Mouse (Mus musculus): ENCODE data around the gene E130114P18Rik. TPM values are rescaled to one million over a fixed set of nuclear protein-coding genes. Genes with fewer than 3 reads are reported as not detected.

E130114P18Rik gene
- polyA plus RNA-seq, 1 experiment from 2014 or later, result 2.5 TPM

DNA sequence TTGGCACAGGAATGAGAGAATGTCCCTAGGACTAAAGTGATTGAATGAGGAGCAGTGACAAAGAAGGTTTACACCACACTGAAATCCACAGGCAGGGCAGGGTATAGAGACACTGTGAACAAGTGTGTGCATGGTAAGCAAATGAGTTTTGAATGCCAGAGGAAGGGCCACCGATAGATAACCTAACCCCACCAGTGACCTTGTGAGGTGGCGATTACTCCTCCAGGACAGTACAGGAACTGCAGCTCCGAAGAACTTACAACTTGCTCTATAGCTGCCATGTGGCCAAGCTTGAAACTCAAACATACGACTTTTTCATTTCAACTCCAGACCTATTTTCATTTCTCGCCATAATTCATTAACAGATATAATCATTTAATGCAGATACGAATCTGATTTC lies 114.0 kb downstream of the E130114P18Rik start:
- H3K4me3 ChIP-seq (replicated peaks; ENCODE audit: low read length), result no peak overlapping the region
- no peak overlapping the region for H3K27ac ChIP-seq (ENCODE audit: low read length)
- no peaks in the 10 kb centered on the region for H3K4me1 ChIP-seq (ENCODE audit: control insufficient read depth, insufficient read depth, low read length)
- H3K36me3 ChIP-seq (ENCODE audit: control insufficient read depth, insufficient read depth, low read length), result no peaks in the 10 kb centered on the region
- H3K9ac ChIP-seq (ENCODE audit: low read length), result no peak overlapping the region
- no peaks in the 10 kb centered on the region for H3K27me3 ChIP-seq (ENCODE audit: control insufficient read depth, insufficient read depth, low read length)
- WGBS, result 85% methylated on average over 6 of the region's 6 CpGs
- ATAC-seq (ENCODE audit: insufficient read depth, low FRiP score), result no peak
- no peaks in the 10 kb centered on the region for H3K9me3 ChIP-seq (replicated peaks; ENCODE audit: control insufficient read depth, low read length)
- no peak overlapping the region for H3K4me2 ChIP-seq (ENCODE audit: low read depth, low read length)

DNA sequence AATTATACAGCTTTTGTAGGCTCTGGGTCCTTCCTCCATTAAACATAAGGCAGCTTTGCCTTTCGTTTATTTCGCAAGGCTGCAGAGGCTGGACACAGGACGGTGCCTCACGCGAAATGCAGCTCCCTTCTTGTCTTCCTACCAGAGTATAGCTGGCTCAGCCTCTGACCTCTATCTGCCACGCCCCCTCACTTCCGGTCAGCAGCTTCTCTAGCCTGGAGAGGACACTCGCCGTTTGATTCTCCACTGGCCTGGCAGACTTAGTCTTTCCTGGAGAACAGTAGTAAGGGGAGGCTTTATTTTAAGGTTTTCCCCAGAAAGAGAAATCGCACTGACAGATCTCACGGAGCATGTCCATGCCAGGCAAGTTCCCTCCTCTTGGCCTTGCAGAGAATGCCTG lies 115.0 kb downstream of the E130114P18Rik start:
- Histone ChIP-seq H3K4me3 (replicated peaks; ENCODE audit: low read length) (no peak overlapping the region), H3K27me3 (ENCODE audit: control insufficient read depth, insufficient read depth, low read length) (no peaks in the 10 kb centered on the region), H3K4me2 (ENCODE audit: low read depth, low read length) (no peak overlapping the region), H3K9me3 (replicated peaks; ENCODE audit: control insufficient read depth, low read length) (no peaks in the 10 kb centered on the region), H3K4me1 (ENCODE audit: control insufficient read depth, insufficient read depth, low read length) (no peaks in the 10 kb centered on the region), H3K36me3 (ENCODE audit: control insufficient read depth, insufficient read depth, low read length) (no peaks in the 10 kb centered on the region), H3K9ac (ENCODE audit: low read length) (no peak overlapping the region), H3K27ac (ENCODE audit: low read length) (no peak overlapping the region)
- no peak for ATAC-seq (ENCODE audit: insufficient read depth, low FRiP score)
- WGBS, result 64% methylated on average over 11 of the region's 11 CpGs

DNA sequence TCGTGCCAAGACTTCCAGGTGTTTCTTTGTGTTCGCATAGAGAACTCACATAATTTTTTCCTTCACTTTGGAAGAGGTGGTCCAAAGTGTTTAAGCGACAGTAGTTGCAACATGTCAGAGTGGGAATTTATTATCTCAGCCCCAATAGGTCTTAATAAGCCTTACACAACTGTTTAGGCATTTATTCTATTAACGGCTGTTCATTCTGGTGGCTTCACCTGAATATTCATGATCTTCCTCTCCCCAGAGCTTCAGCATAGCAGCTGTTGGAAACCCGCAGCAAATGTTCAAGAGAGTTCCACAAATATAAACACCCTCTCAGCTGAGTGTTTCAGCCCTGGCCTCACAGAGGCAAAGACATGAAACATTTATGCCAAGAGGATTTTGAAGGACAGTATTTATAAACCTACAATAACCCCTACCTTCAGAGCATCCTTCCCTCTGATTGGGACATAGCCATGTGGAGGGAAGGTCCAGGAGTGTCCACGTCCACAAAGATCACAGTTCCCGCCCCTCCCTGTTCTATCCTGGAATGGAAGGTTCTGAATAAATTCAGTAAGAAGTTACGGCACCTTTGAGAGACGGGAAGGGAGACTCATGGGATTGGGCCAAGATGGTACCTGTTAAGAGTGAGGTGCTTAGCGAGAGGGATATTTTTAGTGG lies 116.1 kb downstream of the E130114P18Rik start:
- Histone ChIP-seq H3K4me3 (replicated peaks; ENCODE audit: low read length) (no peak overlapping the region), H3K4me2 (ENCODE audit: low read depth, low read length) (no peak overlapping the region), H3K36me3 (ENCODE audit: control insufficient read depth, insufficient read depth, low read length) (no peaks in the 10 kb centered on the region), H3K9ac (ENCODE audit: low read length) (no peak overlapping the region), H3K27ac (ENCODE audit: low read length) (no peak overlapping the region), H3K4me1 (ENCODE audit: control insufficient read depth, insufficient read depth, low read length) (no peaks in the 10 kb centered on the region), H3K27me3 (ENCODE audit: control insufficient read depth, insufficient read depth, low read length) (no peaks in the 10 kb centered on the region), H3K9me3 (replicated peaks; ENCODE audit: control insufficient read depth, low read length) (no peaks in the 10 kb centered on the region)
- no peak for ATAC-seq (ENCODE audit: insufficient read depth, low FRiP score)
- 72% methylated on average over 10 of the region's 10 CpGs for WGBS

DNA sequence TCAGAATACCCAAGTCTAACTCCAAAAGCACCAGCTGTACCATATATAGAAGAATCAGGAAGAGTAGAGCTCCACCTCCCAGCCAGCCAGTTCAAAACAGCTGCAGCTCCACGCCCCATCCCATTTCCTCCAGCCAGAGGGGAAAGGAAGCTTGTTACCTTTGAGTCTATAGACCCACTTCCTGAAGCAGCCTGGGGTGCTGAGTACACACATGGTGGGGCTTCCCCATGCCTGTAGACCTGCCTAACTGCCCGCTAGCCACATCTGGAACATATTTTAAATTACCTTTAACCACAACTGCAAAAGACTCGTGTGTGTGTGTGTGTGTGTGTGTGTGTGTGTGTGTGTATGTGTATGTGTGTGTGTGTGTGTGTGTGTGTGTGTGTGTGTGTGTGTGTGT lies 120.3 kb downstream of the E130114P18Rik start:
- H3K27ac ChIP-seq (ENCODE audit: low read length), result no peak overlapping the region
- no peak overlapping the region for H3K9ac ChIP-seq (ENCODE audit: low read length)
- H3K4me2 ChIP-seq (ENCODE audit: low read depth, low read length), result no peak overlapping the region
- H3K27me3 ChIP-seq (ENCODE audit: control insufficient read depth, insufficient read depth, low read length), result no peaks in the 10 kb centered on the region
- H3K4me1 ChIP-seq (ENCODE audit: control insufficient read depth, insufficient read depth, low read length), result no peaks in the 10 kb centered on the region
- H3K4me3 ChIP-seq (replicated peaks; ENCODE audit: low read length), result no peak overlapping the region
- WGBS, result 68% methylated on average over 3 of the region's 3 CpGs
- ATAC-seq (ENCODE audit: insufficient read depth, low FRiP score), result peak; percentile 21; the same call in 1 of the 2 replicates
- H3K36me3 ChIP-seq (ENCODE audit: control insufficient read depth, insufficient read depth, low read length), result no peaks in the 10 kb centered on the region
- H3K9me3 ChIP-seq (replicated peaks; ENCODE audit: control insufficient read depth, low read length), result no peaks in the 10 kb centered on the region

DNA sequence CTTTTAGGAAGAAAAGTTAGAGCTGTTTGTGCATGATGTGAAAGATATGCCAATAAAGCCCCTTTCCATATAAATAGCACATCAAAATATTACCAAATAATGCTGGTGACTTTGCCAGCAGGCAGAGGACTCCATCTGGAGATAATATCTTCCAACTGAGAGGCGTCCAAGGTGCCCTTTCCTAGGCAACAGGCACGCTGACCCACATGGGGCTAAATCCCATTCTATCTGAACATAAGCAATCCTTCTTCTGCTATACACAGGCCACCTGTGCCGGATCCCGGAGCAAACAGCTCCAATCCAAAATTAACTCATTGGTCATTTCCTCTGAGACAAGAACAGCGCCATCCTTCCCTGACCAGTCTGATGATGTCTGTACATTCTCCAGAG lies 128.3 kb downstream of the E130114P18Rik start:
- WGBS, result 49% methylated on average over 5 of the region's 5 CpGs
- ATAC-seq (ENCODE audit: insufficient read depth, low FRiP score), result no peak
- H3K36me3 ChIP-seq (ENCODE audit: control insufficient read depth, insufficient read depth, low read length), result no peaks in the 10 kb centered on the region
- no peaks in the 10 kb centered on the region for H3K9me3 ChIP-seq (replicated peaks; ENCODE audit: control insufficient read depth, low read length)
- peaks cover 12% of the 10 kb centered on the region for H3K4me1 ChIP-seq (ENCODE audit: control insufficient read depth, insufficient read depth, low read length)
- H3K4me3 ChIP-seq (replicated peaks; ENCODE audit: low read length), result no peak overlapping the region
- H3K4me2 ChIP-seq (ENCODE audit: low read depth, low read length), result no peak overlapping the region
- no peak overlapping the region for H3K9ac ChIP-seq (ENCODE audit: low read length)
- 0 out of 2 replicates have a peak overlapping the region, but pooled peaks have one; percentile 26 for H3K27ac ChIP-seq (ENCODE audit: low read length)
- no peaks in the 10 kb centered on the region for H3K27me3 ChIP-seq (ENCODE audit: control insufficient read depth, insufficient read depth, low read length)

DNA sequence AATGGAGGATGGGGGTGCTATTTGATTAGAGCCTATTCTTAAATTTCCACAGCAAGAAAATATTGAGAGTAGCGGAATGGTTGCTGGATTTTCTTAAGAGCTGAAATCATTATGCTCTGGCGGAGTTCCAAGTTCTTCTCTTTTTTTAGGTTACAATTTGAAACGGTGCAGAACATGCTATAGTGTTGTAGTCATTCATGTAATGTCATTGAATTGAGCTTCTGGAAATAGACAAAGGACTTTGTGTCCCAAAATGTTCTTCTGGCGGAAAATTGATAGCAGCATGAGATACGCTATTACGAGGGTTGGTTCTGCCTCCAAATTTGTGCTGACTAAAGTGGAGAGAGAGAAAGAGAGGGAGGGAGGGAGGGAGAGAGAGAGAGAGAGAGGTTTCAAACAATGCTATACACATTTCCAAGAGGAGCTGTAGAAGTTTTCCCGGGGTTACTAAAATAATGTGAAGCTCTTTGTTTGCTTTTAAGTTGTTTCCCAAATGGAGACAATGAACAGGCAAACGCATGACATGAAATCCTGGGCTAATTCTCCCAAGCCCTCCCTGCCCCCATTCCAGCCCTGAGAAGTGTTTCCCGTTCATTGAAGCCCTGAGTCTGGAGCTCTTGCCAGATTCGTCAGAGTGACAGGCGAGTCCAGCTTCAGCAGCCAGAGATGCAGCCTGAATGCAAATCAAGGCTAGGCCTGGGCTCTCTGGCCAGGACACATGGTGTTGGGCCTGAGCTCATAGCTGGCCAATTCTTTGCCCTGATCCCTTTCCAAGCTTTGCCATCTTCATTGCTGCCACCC lies 128.9 kb downstream of the E130114P18Rik start:
- no peak for ATAC-seq (ENCODE audit: insufficient read depth, low FRiP score)
- H3K27ac ChIP-seq (ENCODE audit: low read length), result peak overlapping the region; percentile 26; the same call in 1 of the 2 replicates
- H3K36me3 ChIP-seq (ENCODE audit: control insufficient read depth, insufficient read depth, low read length), result no peaks in the 10 kb centered on the region
- H3K9me3 ChIP-seq (replicated peaks; ENCODE audit: control insufficient read depth, low read length), result no peaks in the 10 kb centered on the region
- H3K4me2 ChIP-seq (ENCODE audit: low read depth, low read length), result 0 out of 2 replicates have a peak overlapping the region, but pooled peaks have one; percentile 15
- H3K27me3 ChIP-seq (ENCODE audit: control insufficient read depth, insufficient read depth, low read length), result no peaks in the 10 kb centered on the region
- 31% methylated on average over 11 of the region's 11 CpGs for WGBS
- H3K9ac ChIP-seq (ENCODE audit: low read length), result no peak overlapping the region
- peaks cover 12% of the 10 kb centered on the region for H3K4me1 ChIP-seq (ENCODE audit: control insufficient read depth, insufficient read depth, low read length)
- H3K4me3 ChIP-seq (replicated peaks; ENCODE audit: low read length), result no peak overlapping the region

DNA sequence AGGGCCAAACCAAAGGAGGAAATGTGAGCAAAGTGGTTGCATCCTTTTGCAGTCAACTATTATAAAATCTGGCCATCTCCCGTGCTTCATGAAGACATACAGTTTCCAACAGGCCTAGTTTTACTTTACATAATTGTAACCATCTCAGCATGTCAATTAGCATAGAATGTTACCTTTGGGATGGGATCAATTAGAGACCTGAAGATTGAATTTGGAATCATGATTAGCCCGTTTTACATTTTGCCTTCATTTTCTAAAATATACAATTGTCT lies 129.5 kb downstream of the E130114P18Rik start:
- H3K36me3 ChIP-seq (ENCODE audit: control insufficient read depth, insufficient read depth, low read length), result no peaks in the 10 kb centered on the region
- H3K4me3 ChIP-seq (replicated peaks; ENCODE audit: low read length), result no peak overlapping the region
- no peaks in the 10 kb centered on the region for H3K9me3 ChIP-seq (replicated peaks; ENCODE audit: control insufficient read depth, low read length)
- peaks cover 12% of the 10 kb centered on the region for H3K4me1 ChIP-seq (ENCODE audit: control insufficient read depth, insufficient read depth, low read length)
- no peak overlapping the region for H3K27ac ChIP-seq (ENCODE audit: low read length)
- 69% methylated on average over 2 of the region's 2 CpGs for WGBS
- no peak overlapping the region for H3K9ac ChIP-seq (ENCODE audit: low read length)
- ATAC-seq (ENCODE audit: insufficient read depth, low FRiP score), result no peak
- no peak overlapping the region for H3K4me2 ChIP-seq (ENCODE audit: low read depth, low read length)
- no peaks in the 10 kb centered on the region for H3K27me3 ChIP-seq (ENCODE audit: control insufficient read depth, insufficient read depth, low read length)

DNA sequence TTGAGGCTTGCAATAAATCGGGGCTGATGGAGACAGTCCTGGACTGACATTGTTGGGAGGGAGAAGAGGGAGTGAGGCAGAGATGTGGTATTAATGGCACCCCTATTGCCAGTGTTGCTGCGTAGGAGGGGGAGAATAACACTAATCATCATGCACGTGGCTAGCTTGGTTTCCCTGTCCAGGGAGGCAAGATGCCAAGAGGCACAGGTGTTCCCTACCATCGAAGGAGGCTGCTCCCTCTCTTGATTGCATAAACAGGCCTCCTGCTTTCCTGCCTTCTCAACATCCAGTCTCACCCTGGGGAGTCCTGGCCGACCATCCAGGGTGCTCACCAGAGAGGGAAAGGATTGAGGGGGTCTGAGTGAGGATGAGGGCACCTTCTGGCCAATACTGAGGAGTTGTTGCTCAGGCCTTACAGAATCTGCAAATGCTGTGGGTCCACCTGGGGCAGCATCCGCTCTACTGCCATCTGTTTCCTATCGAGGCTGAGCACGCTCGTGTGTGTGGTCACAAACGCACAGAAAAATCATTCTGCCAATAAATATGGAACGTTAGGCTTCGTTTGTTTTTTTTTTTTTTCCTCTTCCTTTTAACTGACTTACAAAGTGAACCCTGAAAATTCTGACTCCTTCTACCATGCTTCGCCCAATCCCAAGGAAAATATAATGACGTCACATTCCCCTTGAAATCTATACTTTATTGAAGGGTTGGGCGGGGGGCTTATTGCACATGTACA lies 130.0 kb downstream of the E130114P18Rik start:
- H3K27me3 ChIP-seq (ENCODE audit: control insufficient read depth, insufficient read depth, low read length), result no peaks in the 10 kb centered on the region
- no peak overlapping the region for H3K27ac ChIP-seq (ENCODE audit: low read length)
- H3K4me3 ChIP-seq (replicated peaks; ENCODE audit: low read length), result no peak overlapping the region
- no peak overlapping the region for H3K4me2 ChIP-seq (ENCODE audit: low read depth, low read length)
- peak; percentile 29; the same call in 1 of the 2 replicates for ATAC-seq (ENCODE audit: insufficient read depth, low FRiP score)
- peaks cover 12% of the 10 kb centered on the region for H3K4me1 ChIP-seq (ENCODE audit: control insufficient read depth, insufficient read depth, low read length)
- no peaks in the 10 kb centered on the region for H3K9me3 ChIP-seq (replicated peaks; ENCODE audit: control insufficient read depth, low read length)
- WGBS, result 56% methylated on average over 15 of the region's 15 CpGs
- no peaks in the 10 kb centered on the region for H3K36me3 ChIP-seq (ENCODE audit: control insufficient read depth, insufficient read depth, low read length)
- no peak overlapping the region for H3K9ac ChIP-seq (ENCODE audit: low read length)

DNA sequence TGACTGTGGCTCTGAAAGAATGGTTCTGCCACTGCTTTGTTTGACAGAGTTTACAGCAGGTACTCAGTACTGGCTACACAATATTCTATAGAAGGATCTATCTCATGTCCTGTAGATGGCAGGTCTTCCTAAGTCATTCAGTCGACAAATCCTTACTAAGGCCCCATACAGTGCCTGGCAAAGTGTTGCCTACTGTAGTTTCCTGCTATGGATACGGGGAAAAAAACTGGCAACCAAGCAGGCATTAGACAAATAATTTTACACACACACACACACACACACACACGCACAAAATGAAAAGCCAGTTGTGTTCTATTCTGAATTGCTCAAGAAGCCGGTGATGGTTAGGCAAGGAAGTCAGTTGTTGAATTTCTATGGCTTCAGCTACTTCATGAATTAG lies 130.6 kb downstream of the E130114P18Rik start:
- no peaks in the 10 kb centered on the region for H3K36me3 ChIP-seq (ENCODE audit: control insufficient read depth, insufficient read depth, low read length)
- peaks cover 12% of the 10 kb centered on the region for H3K4me1 ChIP-seq (ENCODE audit: control insufficient read depth, insufficient read depth, low read length)
- no peak overlapping the region for H3K27ac ChIP-seq (ENCODE audit: low read length)
- no peak overlapping the region for H3K9ac ChIP-seq (ENCODE audit: low read length)
- no peak overlapping the region for H3K4me3 ChIP-seq (replicated peaks; ENCODE audit: low read length)
- H3K4me2 ChIP-seq (ENCODE audit: low read depth, low read length), result no peak overlapping the region
- no peaks in the 10 kb centered on the region for H3K9me3 ChIP-seq (replicated peaks; ENCODE audit: control insufficient read depth, low read length)
- no peaks in the 10 kb centered on the region for H3K27me3 ChIP-seq (ENCODE audit: control insufficient read depth, insufficient read depth, low read length)
- WGBS, result 87% methylated on average over 4 of the region's 4 CpGs
- no peak for ATAC-seq (ENCODE audit: insufficient read depth, low FRiP score)

Measured in stomach, embryonic 16.5 days (tissue).